Mouse (Mus musculus) spleen, embryonic (tissue): ENCODE results near the gene Fos.

ENCODE experiments used
- CTCF ChIA-PET: fragments of 350-600 bp; sonication (Branson Sonifier 250); formaldehyde crosslinking; loops from one replicate; lab custom pipeline; 2022; lab: Charles Lee

Fos gene

GRCm38 (mm10) chr12:85473481-85474297 lies at the start of gene Fos:
TSS of gene Fos (plus strand) at chr12:85473890.
- CTCF ChIA-PET, result interaction anchor here (0.7 to 1.6 kb wide), 3 partner anchors 14 to 33 kb away, joined by 4 to 5 read pairs (median 4); no protein-coding TSS in a partner anchor

GRCm38 (mm10) chr12:85425721-85426120 lies 48.0 kb upstream of the Fos start:
- CTCF ChIA-PET, result no interaction called here

- CTCF ChIA-PET, result no interaction called here
Measured at GRCm38 (mm10) chr12:85426126-85426525, 47.6 kb upstream of the Fos start.

DNA sequence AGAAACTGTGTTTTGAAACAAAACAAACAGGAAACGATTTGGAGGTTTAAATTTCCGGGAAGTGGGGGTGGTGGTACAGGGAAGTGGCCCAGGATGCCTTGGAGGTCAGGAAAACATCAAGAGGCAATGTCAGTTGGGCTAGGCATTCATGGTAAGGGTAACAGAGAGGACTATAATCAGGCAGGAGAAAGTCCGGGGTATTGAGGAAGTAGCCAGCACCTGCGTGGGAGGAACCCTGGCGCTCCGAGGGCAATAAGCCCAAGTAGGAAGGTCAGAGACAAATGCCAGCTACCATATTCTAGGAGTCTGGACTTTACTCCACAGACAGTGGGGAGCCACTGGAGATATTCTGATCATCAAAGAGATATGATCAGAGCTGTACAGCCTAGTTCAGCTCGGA lies 45.9 kb upstream of the Fos start:
- CTCF ChIA-PET, result no interaction called here

- CTCF ChIA-PET, result no interaction called here
Measured at GRCm38 (mm10) chr12:85429999-85430398, 43.7 kb upstream of the Fos start.

DNA sequence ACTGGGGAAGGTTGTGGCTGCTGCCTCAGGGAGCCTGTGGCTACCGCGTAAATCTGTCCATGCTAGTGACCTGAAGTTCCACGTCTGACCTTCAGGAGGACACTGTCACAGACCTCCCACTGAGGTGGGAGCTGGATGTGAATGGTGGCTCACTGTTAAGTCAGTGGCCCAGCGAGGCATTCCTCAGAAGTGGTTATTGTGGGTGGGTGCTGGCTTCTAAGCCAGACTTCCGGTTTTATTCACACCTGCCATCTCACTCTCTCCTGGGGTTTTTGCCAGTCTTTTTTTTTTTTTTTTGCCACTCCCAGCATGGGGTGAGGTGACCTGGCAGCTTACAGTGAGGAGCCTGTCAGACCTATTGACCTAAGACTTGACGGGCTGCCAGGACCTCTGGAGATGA lies 43.3 kb upstream of the Fos start:
- CTCF ChIA-PET, result interaction anchor here (0.7 kb wide), 1 partner anchor 33 kb away, joined by 5 read pairs; no protein-coding TSS in a partner anchor

- CTCF ChIA-PET, result no interaction called here
Measured at GRCm38 (mm10) chr12:85433850-85434249, 39.8 kb upstream of the Fos start.

- CTCF ChIA-PET, result no interaction called here
Measured at GRCm38 (mm10) chr12:85434526-85434925, 39.2 kb upstream of the Fos start.

DNA sequence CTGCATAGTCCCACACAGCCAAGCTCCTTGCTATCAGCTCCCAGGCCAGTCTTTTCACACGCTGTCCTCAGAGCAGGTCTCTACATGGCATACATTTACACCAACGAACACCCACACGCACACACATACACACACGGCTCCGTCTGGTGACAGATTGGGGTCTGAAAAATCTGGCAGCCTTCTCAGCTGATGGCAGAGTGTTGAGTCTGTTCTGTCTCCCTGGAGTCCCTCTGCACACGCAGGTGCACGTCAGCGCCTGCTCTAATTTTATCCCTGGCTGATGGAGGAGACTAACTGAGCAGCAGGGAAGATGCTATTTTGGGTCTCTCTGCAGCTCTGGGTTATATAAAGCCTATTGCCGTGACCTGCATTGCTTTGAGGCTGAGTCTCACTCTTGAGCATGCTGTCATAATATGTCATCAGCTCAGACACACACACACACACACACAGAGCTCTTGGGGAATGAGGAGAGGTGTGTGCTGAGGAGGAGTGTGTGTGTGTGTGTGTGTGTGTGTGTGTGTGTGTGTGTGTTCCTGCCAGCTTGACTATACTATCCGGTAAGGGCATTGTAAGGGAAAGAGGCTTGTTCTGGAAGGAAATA lies 37.6 kb upstream of the Fos start:
- CTCF ChIA-PET, result interaction anchor here (0.7 kb wide), 1 partner anchor 9 kb away, joined by 3 read pairs; no protein-coding TSS in a partner anchor

- CTCF ChIA-PET, result interaction anchor here (0.7 kb wide), 1 partner anchor 8 kb away, joined by 11 read pairs; no protein-coding TSS in a partner anchor
Measured at GRCm38 (mm10) chr12:85437172-85437876, 36.4 kb upstream of the Fos start.

- CTCF ChIA-PET, result no interaction called here
Measured at GRCm38 (mm10) chr12:85443456-85443855, 30.2 kb upstream of the Fos start.

DNA sequence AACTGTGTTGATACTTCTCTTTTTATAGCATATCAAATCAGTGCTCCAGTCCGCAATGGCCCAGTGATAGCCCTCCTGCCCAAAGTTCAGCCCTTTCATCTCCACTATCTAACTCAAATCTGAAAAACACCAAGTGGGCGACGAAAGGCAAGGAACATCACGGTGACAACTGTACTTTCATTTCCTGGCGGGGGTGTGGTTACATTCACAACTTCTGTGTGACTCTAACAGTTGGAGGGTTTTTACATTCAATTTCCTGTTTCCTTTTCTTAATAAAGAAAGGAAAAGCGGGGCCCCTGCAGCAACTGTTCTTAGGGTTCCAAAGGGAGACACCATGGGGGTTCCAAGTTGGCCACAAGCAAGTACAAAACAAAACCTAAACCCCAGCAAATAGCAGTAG lies 29.0 kb upstream of the Fos start:
- CTCF ChIA-PET, result no interaction called here

DNA sequence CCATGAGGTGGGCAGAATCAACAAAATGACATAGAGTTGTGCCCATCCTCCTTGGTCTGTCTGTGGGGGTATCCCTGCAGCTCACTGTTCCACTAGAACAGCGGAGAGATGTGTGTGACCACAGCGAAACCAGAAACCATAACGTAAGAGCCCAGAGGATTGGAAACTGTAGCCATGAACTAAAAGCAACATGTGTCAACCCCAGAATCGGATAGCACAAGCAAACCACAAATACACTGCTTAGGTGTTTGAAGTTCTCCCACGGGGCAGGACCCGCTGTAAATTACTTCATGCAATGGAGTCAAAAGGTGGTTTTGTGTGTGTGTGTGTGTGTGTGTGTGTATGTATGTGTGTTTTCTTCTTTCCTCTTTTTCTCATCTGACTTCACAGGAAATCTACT lies 26.7 kb upstream of the Fos start:
- CTCF ChIA-PET, result no interaction called here

GRCm38 (mm10) chr12:85447490-85447889 lies 26.2 kb upstream of the Fos start:
- CTCF ChIA-PET, result no interaction called here

GRCm38 (mm10) chr12:85449478-85449877 lies 24.2 kb upstream of the Fos start:
- CTCF ChIA-PET, result no interaction called here

- CTCF ChIA-PET, result interaction anchor here (0.5 kb wide), 1 partner anchor 1517 kb away, joined by 4 read pairs; no protein-coding TSS in a partner anchor
Measured at GRCm38 (mm10) chr12:85451693-85452491, 21.8 kb upstream of the Fos start.

DNA sequence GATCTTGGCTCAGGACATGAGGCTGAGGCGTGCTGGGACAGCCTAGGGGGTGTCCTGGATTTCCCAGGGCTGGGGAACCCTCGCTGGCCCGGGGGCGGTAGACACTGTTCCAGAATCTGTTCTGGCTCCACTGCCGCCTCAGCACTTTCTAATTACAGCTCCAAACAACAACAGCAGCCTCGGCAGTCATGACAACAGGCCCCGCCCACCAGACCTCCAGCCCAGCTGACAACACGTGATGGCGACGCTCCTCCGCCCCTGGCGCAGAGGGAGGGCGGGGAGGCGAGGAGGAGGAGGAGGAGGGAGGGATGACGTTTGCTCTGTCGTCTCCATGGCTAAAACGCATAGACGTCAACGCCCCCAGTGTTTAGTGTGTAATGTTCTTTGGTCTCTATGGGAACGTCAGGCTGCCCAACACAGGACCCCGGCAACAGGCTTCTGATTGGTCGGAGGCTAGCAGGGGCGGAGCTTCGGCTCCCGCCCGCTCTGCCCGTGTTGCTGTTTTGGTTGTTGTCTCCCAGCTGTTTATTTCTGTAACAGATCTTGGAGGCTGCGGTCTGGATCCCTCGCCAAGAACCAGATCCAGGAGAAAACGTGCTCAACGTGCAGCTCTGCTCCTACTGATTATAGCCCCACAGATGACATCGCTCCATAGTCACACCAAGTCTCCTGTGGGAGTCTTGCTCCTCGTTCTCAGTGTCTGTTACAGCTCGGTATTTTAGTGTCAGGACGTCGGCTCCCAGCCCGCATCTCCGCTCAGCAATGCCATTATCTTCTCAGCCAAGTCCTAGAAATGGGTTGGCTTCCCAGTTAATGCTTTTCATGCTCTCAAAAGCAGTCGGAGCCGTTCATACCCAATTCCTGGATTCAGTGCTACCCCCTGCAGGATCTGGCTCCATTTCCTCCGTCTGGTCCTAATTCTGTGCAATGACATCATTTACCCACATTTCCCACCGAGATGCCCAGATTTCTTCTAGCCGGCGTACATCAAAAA lies 18.3 kb upstream of the Fos start:
- CTCF ChIA-PET, result interaction anchor here (1.1 kb wide), 2 partner anchors 18 to 20 kb away, joined by 5 to 10 read pairs; partner anchors contain the start of gene Fos

DNA sequence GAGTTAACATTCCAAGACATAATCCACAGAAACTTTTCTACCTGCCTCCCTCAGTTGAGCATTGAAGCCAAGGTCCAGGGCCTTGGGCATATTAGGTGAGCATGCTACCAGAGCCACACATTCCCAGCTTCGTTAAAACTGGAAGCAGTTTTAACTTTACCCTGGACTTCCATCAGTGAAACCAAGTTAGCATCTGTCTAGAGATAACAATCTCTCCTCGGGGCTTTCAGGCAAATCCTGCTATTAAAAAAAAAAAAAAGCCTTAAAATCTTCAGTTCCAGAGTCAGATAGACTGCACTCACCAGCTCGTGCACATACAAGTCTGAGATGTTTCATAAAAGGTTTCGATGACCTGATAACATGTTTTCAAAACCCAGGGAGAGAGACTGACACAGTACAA lies 17.4 kb upstream of the Fos start:
- CTCF ChIA-PET, result no interaction called here

- CTCF ChIA-PET, result no interaction called here
Measured at GRCm38 (mm10) chr12:85456966-85457505, 16.7 kb upstream of the Fos start.

- CTCF ChIA-PET, result interaction anchor here (0.7 kb wide), 2 partner anchors 33 to 110 kb away, joined by 3 to 11 read pairs; no protein-coding TSS in a partner anchor
Measured at GRCm38 (mm10) chr12:85459820-85460219, 13.9 kb upstream of the Fos start.
